9 mouse cellular contexts compared by ENCODE assay signal in the genomic region with DNA sequence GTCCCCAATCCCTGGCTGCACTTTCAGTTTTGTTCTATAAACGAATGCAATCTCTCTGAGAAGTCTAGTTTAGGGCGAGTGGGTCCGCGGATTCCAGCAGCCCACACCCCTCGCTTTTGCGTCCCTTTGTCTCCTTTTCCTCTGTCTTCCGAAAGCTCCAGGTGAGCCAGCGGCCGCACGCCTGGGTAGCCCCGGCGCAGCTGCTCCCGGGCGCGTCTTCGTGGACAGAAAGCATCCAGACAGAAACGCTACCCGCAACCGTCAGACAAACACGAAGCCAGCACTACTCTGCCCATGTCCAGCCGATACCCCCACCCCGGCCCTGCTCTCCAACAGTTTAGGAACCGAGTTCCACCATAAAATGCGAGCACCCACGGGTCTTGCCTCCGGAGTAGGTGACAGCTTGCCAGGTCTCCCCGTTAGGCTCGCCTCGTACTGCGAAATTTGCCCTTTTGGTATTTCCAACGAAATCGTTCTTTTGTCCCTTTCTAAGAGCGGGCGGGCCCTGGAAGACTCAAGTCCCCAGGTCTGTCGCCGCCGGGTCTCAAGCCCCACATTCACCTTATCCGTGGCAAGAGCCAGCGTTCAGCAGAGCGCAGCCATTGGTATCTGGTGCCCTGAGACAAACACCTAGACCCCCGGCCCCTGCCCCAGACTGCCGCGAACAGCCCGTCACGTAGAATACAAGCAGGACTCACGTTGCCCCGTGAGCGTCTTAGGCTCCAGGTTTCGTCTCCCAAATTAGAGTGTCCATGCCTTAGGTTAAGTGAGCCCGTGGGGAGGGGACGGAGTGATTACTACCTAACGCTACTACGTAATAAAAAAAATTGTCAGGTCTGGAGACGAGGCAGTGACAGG. TPM values are rescaled to one million over a fixed set of nuclear protein-coding genes. Genes with fewer than 3 reads are reported as not detected.
A peak's percentile ranks its signal among the peaks of the same experiment; 100 is the strongest.
DNase-seq lines count a peak whose midpoint lies in the region; ATAC-seq and TF ChIP-seq lines count a peak whose summit lies in the region.
"Had no signal": no experiment of that assay in that cellular context is flagged by ENCODE, and none has a peak within 500 bp of the region (broad histone marks: within the 10 kb centered on the region; RNA-seq: fewer than 3 reads in every experiment).

No protein-coding gene starts in this region.

- no peaks in the 10 kb centered on the region for H3K36me3 ChIP-seq in heart, embryonic 13.5 days
- H3K36me3 ChIP-seq in kidney, postnatal 0 days (ENCODE audit: insufficient read depth, low read length), result no peaks in the 10 kb centered on the region
- H3K36me3 ChIP-seq in midbrain, embryonic 16.5 days (ENCODE audit: control insufficient read depth, insufficient read depth, low read length), result no peaks in the 10 kb centered on the region
- no peaks in the 10 kb centered on the region for H3K36me3 ChIP-seq in thymus, adult 2 months (ENCODE audit: control insufficient read depth, insufficient read depth, low read length)

- DNase-seq in gastrocnemius, postnatal 10 days, result peak; percentile 22
- DNase-seq in gastrocnemius, adult 8-10 months (ENCODE audit: low spot score in 2 of 2), result no peak
- no peak for DNase-seq in kidney, postnatal 0 days (ENCODE audit: low spot score)
- DNase-seq in thymus, adult 2 months, result no peak
- no peak for DNase-seq in thymus, postnatal 36 days

- no peak for ATAC-seq in heart, embryonic 13.5 days (ENCODE audit: extremely low read depth, insufficient number of reproducible peaks, low FRiP score, low TSS enrichment)
- ATAC-seq in kidney, postnatal 0 days (replicated peaks; ENCODE audit: low FRiP score, low read depth), result no peak
- no peak for ATAC-seq in midbrain, embryonic 16.5 days

- no peaks in the 10 kb centered on the region for H3K9me3 ChIP-seq in heart, embryonic 13.5 days
- no peaks in the 10 kb centered on the region for H3K9me3 ChIP-seq in kidney, postnatal 0 days (replicated peaks; ENCODE audit: low read length)
- H3K9me3 ChIP-seq in midbrain, embryonic 16.5 days (replicated peaks; ENCODE audit: control insufficient read depth, low read length, poor library complexity, severe bottlenecking), result no peaks in the 10 kb centered on the region

- peaks cover 12% of the 10 kb centered on the region; the same call in 1 of the 2 replicates for H3K4me1 ChIP-seq in bone marrow macrophage, adult 2 months (ENCODE audit: control insufficient read depth, insufficient read depth, low read length)
- H3K4me1 ChIP-seq in heart, embryonic 13.5 days, result peaks cover 43% of the 10 kb centered on the region
- peaks cover 13% of the 10 kb centered on the region; the same call in 1 of the 2 replicates for H3K4me1 ChIP-seq in kidney, postnatal 0 days (replicated peaks; ENCODE audit: insufficient read depth, low read length)
- peaks cover 15% of the 10 kb centered on the region for H3K4me1 ChIP-seq in midbrain, embryonic 16.5 days (ENCODE audit: control insufficient read depth, insufficient read depth, low read length)
- no peaks in the 10 kb centered on the region for H3K4me1 ChIP-seq in thymus, adult 2 months (replicated peaks; ENCODE audit: control insufficient read depth, insufficient read depth, low read length)

- TF ChIP-seq CTCF in bone marrow macrophage, adult 2 months (IDR thresholded peaks at IDR 0.05; ENCODE audit: low read depth, low read length), result no peak
- no peak for TF ChIP-seq CTCF in kidney, postnatal 0 days (IDR thresholded peaks at IDR 0.05; ENCODE audit: low read depth)
- no peak for TF ChIP-seq CTCF in thymus, adult 2 months (IDR thresholded peaks at IDR 0.05; ENCODE audit: borderline replicate concordance, control insufficient read depth, extremely low read depth, insufficient read depth, low read length, poor library complexity)

- WGBS in heart, embryonic 13.5 days, result under 1% methylated on average over 54 of the region's 54 CpGs
- 1% methylated on average over 54 of the region's 54 CpGs for WGBS in kidney, postnatal 0 days
- under 1% methylated on average over 54 of the region's 54 CpGs for WGBS in midbrain, embryonic 16.5 days
- 3% methylated on average over 54 of the region's 54 CpGs for WGBS in thymus, adult 2 months

- H3K4me2 ChIP-seq in heart, embryonic 13.5 days, result peak overlapping the region; percentile 80
- peak overlapping the region; percentile 32 for H3K4me2 ChIP-seq in kidney, postnatal 0 days (ENCODE audit: low read length)
- H3K4me2 ChIP-seq in midbrain, embryonic 16.5 days (ENCODE audit: low read length), result no peak overlapping the region

- H3K4me3 ChIP-seq in bone marrow macrophage, adult 2 months (ENCODE audit: insufficient read depth, low read length), result peak overlapping the region; percentile 52
- H3K4me3 ChIP-seq in heart, embryonic 13.5 days, result peak overlapping the region; percentile 53
- peak overlapping the region; percentile 8; the same call in 1 of the 2 replicates for H3K4me3 ChIP-seq in kidney, postnatal 0 days (replicated peaks; ENCODE audit: low read depth, low read length)
- H3K4me3 ChIP-seq in midbrain, embryonic 16.5 days (ENCODE audit: low read depth, low read length), result peak overlapping the region; percentile 36; the same call in 1 of the 2 replicates
- H3K4me3 ChIP-seq in thymus, adult 2 months (ENCODE audit: control insufficient read depth, insufficient read depth, low read length), result no peak overlapping the region

- TF ChIP-seq POLR2A in bone marrow macrophage, adult 2 months (IDR thresholded peaks at IDR 0.05; ENCODE audit: borderline replicate concordance, low read depth, low read length), result no peak
- TF ChIP-seq POLR2A in thymus, adult 2 months (IDR thresholded peaks at IDR 0.05; ENCODE audit: control insufficient read depth, extremely low read depth, insufficient read depth, low read length, poor library complexity), result no peak

- peaks cover 95% of the 10 kb centered on the region for H3K27me3 ChIP-seq in heart, embryonic 13.5 days (replicated peaks)
- peaks cover 81% of the 10 kb centered on the region for H3K27me3 ChIP-seq in kidney, postnatal 0 days (ENCODE audit: insufficient read depth, low read length)
- H3K27me3 ChIP-seq in midbrain, embryonic 16.5 days (ENCODE audit: control insufficient read depth, insufficient read depth, low read depth, low read length), result peaks cover 48% of the 10 kb centered on the region
- peaks cover 16% of the 10 kb centered on the region for H3K27me3 ChIP-seq in thymus, adult 2 months (ENCODE audit: control insufficient read depth, insufficient read depth, low read length)
- H3K27me3 ChIP-seq: CH12.LX had no signal

- no peak overlapping the region for H3K9ac ChIP-seq in heart, embryonic 13.5 days
- no peak overlapping the region for H3K9ac ChIP-seq in kidney, postnatal 0 days (ENCODE audit: low read depth, low read length)
- H3K9ac ChIP-seq in midbrain, embryonic 16.5 days (ENCODE audit: low read depth, low read length), result no peak overlapping the region

- no peak overlapping the region for H3K27ac ChIP-seq in bone marrow macrophage, adult 2 months (ENCODE audit: insufficient read depth, low read depth, low read length)
- H3K27ac ChIP-seq in heart, embryonic 13.5 days (replicated peaks), result no peak overlapping the region
- H3K27ac ChIP-seq in kidney, postnatal 0 days, result no peak overlapping the region
- H3K27ac ChIP-seq in midbrain, embryonic 16.5 days (ENCODE audit: low read length), result no peak overlapping the region
- H3K27ac ChIP-seq in thymus, adult 2 months (ENCODE audit: control insufficient read depth, insufficient read depth, low read length), result no peak overlapping the region

RNA-seq across cellular contexts. Expression of a gene that starts 0.9 kb away (rescaled TPM):
- under 1 TPM; 0.27 to 0.59 TPM for total RNA-seq in gastrocnemius, postnatal 10 days (2021)
- under 1 TPM in 1 of 4 experiments, not detected in 3; 0.25 TPM for total RNA-seq in gastrocnemius, adult 8-10 months (2022)
- not detected in 2 replicates for polyA plus RNA-seq in bone marrow macrophage, adult 2 months (2012; ENCODE audit: insufficient read depth, insufficient read length, missing spikeins)
- 0.11 and 0.18 TPM in 2 replicates for polyA plus RNA-seq in heart, embryonic 13.5 days (2015; fragmentation: Nextera tagmentation; extraction: Ambion mirVana)
- polyA plus RNA-seq in kidney, postnatal 0 days (2015; fragmentation: Nextera tagmentation; extraction: Ambion mirVana), result not detected in 2 replicates
- polyA plus RNA-seq in midbrain, embryonic 16.5 days (2015; fragmentation: Nextera tagmentation; extraction: Ambion mirVana), result 2.9 and 4.3 TPM in 2 replicates
- 0.32 and 0.57 TPM in 2 replicates for polyA plus RNA-seq in thymus, adult 2 months (2012; rRNA removed)
- total RNA-seq: CH12.LX had no signal
